Mouse (Mus musculus) kidney, postnatal 36 days (tissue): Measurements from ENCODE around the gene Ugt3a2.

Source experiments
- DNase-seq, 2 experiments: peaks; one replicate each; pipeline ENCODE4 v3.0.0; 2021 to 2022; ENCODE audit warnings: mixed read lengths in 2 of 2

Ugt3a2 gene

GRCm38 (mm10) chr15:9335341-9335740, at the start of gene Ugt3a2:
Ugt3a2 (plus strand) TSS chr15:9335550.
- peak; percentile 49 to 61 for DNase-seq

GRCm38 (mm10) chr15:9289660-9290059, 45.7 kb upstream of the Ugt3a2 start:
- no peak for DNase-seq

GRCm38 (mm10) chr15:9305978-9306692, 29.2 kb upstream of the Ugt3a2 start:
- no peak for DNase-seq

GRCm38 (mm10) chr15:9334596-9334995, 754 bp upstream of the Ugt3a2 start:
- peak; percentile 32 to 74 for DNase-seq

- DNase-seq, result peak in 1 of 2 experiments; percentile 23
These were observed 1.3 kb downstream of the Ugt3a2 start for GRCm38 (mm10) chr15:9336616-9337015.

GRCm38 (mm10) chr15:9337021-9337420, 1.7 kb downstream of the Ugt3a2 start:
- peak; percentile 48 to 70 for DNase-seq

- no peak for DNase-seq
These were observed 13.4 kb downstream of the Ugt3a2 start for GRCm38 (mm10) chr15:9348739-9349138.

GRCm38 (mm10) chr15:9362801-9363200, 27.5 kb downstream of the Ugt3a2 start:
- peak in 1 of 2 experiments; percentile 27 for DNase-seq

GRCm38 (mm10) chr15:9368774-9369173, 33.4 kb downstream of the Ugt3a2 start:
- no peak for DNase-seq

- DNase-seq, result no peak
These were observed 40.9 kb downstream of the Ugt3a2 start for GRCm38 (mm10) chr15:9376281-9376680.

- no peak for DNase-seq
These were observed 74.1 kb downstream of the Ugt3a2 start for GRCm38 (mm10) chr15:9409475-9409874.
